Comparison of ENCODE assay signal across 7 mouse cellular contexts in the genomic region with DNA sequence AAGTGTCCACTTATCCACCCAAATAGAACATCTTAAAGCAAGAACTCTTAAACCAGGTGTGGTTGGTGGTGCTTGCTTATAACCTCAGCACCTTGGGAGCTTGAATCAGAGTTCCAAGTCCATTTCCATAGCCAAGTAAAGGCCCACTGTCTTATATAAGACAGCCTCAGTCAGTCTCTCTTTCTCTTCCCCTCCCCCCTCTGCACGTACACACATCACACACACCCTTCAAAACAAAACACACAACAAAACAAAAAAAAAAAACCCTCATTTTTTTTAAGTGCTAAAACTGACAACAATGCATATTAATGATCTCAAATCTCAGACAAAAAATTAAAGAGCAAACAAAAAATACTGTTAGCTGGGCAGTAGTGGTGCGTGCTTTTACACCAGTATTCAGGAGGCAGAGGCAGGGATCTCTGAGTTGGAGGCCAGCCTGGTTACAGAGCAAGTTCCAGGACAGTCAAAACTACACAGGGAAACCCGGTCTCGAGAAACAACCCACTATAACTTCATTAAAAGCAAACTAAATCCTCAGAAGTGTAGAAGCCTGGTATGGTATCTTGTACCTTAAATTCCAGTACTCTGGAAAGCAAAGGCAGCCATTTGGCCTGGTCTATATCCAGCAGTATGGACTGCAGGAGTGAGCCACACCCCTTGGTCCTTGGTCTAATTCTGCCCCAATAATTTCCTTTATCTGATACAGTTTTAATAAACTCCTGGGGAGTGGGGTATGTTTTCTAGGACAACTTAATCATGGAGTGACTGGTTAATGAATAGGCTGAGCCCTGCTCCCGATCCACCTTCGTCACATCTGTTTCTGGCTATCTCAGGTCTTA. TPM values are rescaled to one million over a fixed set of nuclear protein-coding genes. Genes with fewer than 3 reads are reported as not detected.
DNase-seq lines count a peak whose midpoint lies in the region; ATAC-seq and TF ChIP-seq lines count a peak whose summit lies in the region.

No protein-coding gene starts in this region.

- H3K4me2 ChIP-seq in hindbrain, embryonic 12.5 days (replicated peaks) = peak overlapping the region; percentile 63

- no peaks in the 10 kb centered on the region for H3K36me3 ChIP-seq in spleen, adult 2 months (ENCODE audit: control insufficient read depth, insufficient read depth, low read length)
- no peaks in the 10 kb centered on the region for H3K36me3 ChIP-seq in hindbrain, embryonic 12.5 days

- H3K27me3 ChIP-seq in spleen, adult 2 months (ENCODE audit: control insufficient read depth, insufficient read depth, low read length) = no peaks in the 10 kb centered on the region
- H3K27me3 ChIP-seq in hindbrain, embryonic 12.5 days = no peaks in the 10 kb centered on the region

- DNase-seq in spleen, adult 2 months (ENCODE audit: low read depth in 1 of 2, low spot score in 2 of 2) = no peak
- DNase-seq in spleen, adult 18-20 months = no peak
- peak; percentile 26 to 52 for DNase-seq in cerebellum, postnatal 10 days
- DNase-seq in right cerebral cortex, postnatal 10 days (ENCODE audit: low spot score in 2 of 2) = no peak

- no peaks in the 10 kb centered on the region for H3K9me3 ChIP-seq in hindbrain, embryonic 12.5 days (replicated peaks)

- peaks cover 7% of the 10 kb centered on the region for H3K4me1 ChIP-seq in spleen, adult 2 months (ENCODE audit: control insufficient read depth, insufficient read depth, insufficient read length)
- peaks cover 19% of the 10 kb centered on the region for H3K4me1 ChIP-seq in hindbrain, embryonic 12.5 days

- peak overlapping the region; percentile 76 for H3K27ac ChIP-seq in spleen, adult 2 months (ENCODE audit: insufficient read depth, low read length)
- peak overlapping the region; percentile 95 for H3K27ac ChIP-seq in hindbrain, embryonic 12.5 days

- no peak for TF ChIP-seq POLR2A in spleen, adult 2 months (IDR thresholded peaks at IDR 0.05; ENCODE audit: low read depth, low read length)

- TF ChIP-seq CTCF in spleen, adult 2 months (IDR thresholded peaks at IDR 0.05; ENCODE audit: extremely low read depth, insufficient read depth, insufficient read length, insufficient replicate concordance) = no peak

- H3K4me3 ChIP-seq in spleen, adult 2 months (ENCODE audit: extremely low read depth, insufficient read depth, insufficient read length) = peak overlapping the region; percentile 67
- peak overlapping the region; percentile 80 for H3K4me3 ChIP-seq in hindbrain, embryonic 12.5 days

- no peak for ATAC-seq in hindbrain, embryonic 12.5 days (ENCODE audit: low FRiP score)
- 0 out of 2 replicates have a peak, but pooled peaks have one; percentile 0 for ATAC-seq in megakaryocyte-erythroid progenitor cell, adult 5-6 weeks (replicated peaks; ENCODE audit: low FRiP score, low TSS enrichment, poor library complexity, severe bottlenecking)
- ATAC-seq in inflammation-experienced regulatory T-cells, adult 6 months = no peak

- 30% methylated on average over 6 of the region's 6 CpGs for WGBS in spleen, adult 2 months
- 31% methylated on average over 6 of the region's 6 CpGs for WGBS in hindbrain, embryonic 12.5 days

- peak overlapping the region; percentile 65 for H3K9ac ChIP-seq in hindbrain, embryonic 12.5 days

RNA-seq across cellular contexts. Expression of gene Sacm1l, which starts 1.3 kb away (rescaled TPM):
- polyA plus RNA-seq in spleen, adult 2 months (2012; rRNA removed) = 2.5 TPM in 2 replicates
- 53.4 and 59.8 TPM in 2 replicates for polyA plus RNA-seq in hindbrain, embryonic 12.5 days (2016; fragmentation: Nextera tagmentation; extraction: Ambion mirVana)
- total RNA-seq in megakaryocyte-erythroid progenitor cell, adult 5-6 weeks (2014; fragmentation: Nextera tagmentation) = 26.5 and 27.6 TPM in 2 replicates
- total RNA-seq in megakaryocyte-erythroid progenitor cell, adult 5-6 weeks (2017) = 60.5 and 70.7 TPM in 2 replicates
- 10 to 100 TPM; 40.9 to 64.1 (median 49.7) TPM for polyA plus RNA-seq in inflammation-experienced regulatory T-cells, adult 6 months (2017; shearing (Covaris generic))

RNA-seq across cellular contexts. Expression of gene Limd1, which starts 49.8 kb away (rescaled TPM):
- polyA plus RNA-seq in spleen, adult 2 months (2012; rRNA removed) = 45.1 and 55.1 TPM in 2 replicates
- 39.2 and 41.3 TPM in 2 replicates for polyA plus RNA-seq in hindbrain, embryonic 12.5 days (2016; fragmentation: Nextera tagmentation; extraction: Ambion mirVana)
- total RNA-seq in megakaryocyte-erythroid progenitor cell, adult 5-6 weeks (2014; fragmentation: Nextera tagmentation) = 40.2 and 42.1 TPM in 2 replicates
- 24.7 and 26.4 TPM in 2 replicates for total RNA-seq in megakaryocyte-erythroid progenitor cell, adult 5-6 weeks (2017)
- 10 to 100 TPM; 31.9 to 41.2 (median 36.2) TPM for polyA plus RNA-seq in inflammation-experienced regulatory T-cells, adult 6 months (2017; shearing (Covaris generic))

Comparison
In these comparisons a context has a peak if more than half of its experiments do, and no peak if none do; other contexts are left out.
1. DNase-seq: peak in cerebellum, postnatal 10 days (2 of 2); none in spleen, adult 2 months (0 of 2), spleen, adult 18-20 months (0 of 2) and right cerebral cortex, postnatal 10 days (0 of 2).
2. RNA of gene Sacm1l, which starts 1.3 kb away (polyA plus RNA-seq): 53.4 to 59.8 TPM in hindbrain, embryonic 12.5 days and 40.9 to 64.1 TPM in inflammation-experienced regulatory T-cells, adult 6 months; 2.5 TPM in spleen, adult 2 months; every median in the first group is over 10 times any median in the second.